Mouse (Mus musculus) thymus, postnatal 14 days (tissue): ENCODE data around the gene Arhgef28.
"Not testable (repeated sequence)": the region's sequence is repeated elsewhere in the genome, so short reads cannot be mapped to it uniquely, and the experiment has no call there.

ENCODE experiments used
- DNase-seq: peaks from one replicate; pipeline ENCODE4 v3.0.0; 2021

Arhgef28 gene

GRCm38 (mm10) chr13:98069646-98070045 lies 136.6 kb downstream of the Arhgef28 start:
- DNase-seq = no peak

DNA sequence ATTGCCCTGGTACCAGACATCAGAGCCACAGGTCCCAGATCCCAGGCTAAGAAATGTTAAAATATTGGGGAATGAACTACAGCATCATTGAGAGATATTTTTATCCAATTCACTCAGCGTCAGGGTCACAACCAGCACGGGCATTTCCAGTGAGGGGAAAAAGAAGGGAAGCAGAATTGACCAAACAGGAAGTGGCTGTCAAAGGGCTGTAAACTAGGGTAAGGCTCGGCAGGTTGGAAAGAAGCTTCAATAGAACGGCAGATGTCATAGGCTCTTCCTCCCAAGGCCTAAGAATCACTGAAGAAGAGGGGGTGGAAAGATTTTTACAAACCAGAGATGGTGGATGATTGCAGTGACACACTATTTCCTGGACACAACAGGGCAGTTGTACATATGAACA lies 143.4 kb downstream of the Arhgef28 start:
- DNase-seq = no peak

DNA sequence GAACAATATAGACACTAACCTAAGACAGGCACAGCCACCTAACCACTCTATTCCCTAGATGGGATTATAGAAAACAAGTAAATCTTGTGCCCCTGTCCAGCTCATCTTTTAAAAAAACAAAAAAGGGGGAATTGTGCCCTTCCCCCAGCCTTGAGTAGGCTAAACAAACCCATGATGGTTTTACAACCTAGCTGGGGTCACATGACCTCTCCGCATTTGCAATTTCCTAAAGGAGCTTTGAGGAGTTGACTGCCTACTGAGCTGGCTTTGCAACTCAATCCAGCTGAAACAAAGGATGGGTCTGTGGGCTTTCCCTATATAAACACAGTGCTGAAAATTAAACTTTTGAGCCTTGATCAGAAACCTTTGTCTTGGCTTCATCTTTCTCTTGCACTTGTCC lies 146.1 kb downstream of the Arhgef28 start:
- DNase-seq = not testable (repeated sequence)

- DNase-seq = no peak
Observed at GRCm38 (mm10) chr13:98055194-98055593, 151.0 kb downstream of the Arhgef28 start.

DNA sequence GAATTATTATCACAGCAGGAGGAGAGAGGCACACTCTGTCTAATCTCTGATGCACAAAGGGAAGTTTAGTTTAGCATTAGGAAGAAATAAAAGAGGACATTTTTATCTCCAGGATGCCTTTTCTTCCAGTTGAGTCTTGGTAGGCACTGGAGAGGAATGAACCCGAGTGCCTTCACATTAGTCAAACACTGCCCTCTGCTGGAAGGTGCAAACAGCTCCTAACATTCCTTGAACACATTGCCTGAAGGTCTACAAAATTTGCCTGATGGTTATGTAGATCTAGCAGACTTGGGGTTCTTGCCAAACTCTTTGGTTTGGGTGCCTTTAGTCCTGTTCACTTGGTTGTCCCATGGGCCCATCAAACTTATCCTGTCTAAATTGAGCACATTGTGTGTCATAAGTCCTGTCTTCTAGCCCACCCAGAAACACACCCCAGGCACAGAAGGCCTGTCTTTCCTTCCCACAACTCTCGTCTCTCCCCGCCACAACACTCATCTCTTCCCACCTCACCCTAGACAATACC lies 165.6 kb downstream of the Arhgef28 start:
- peak; percentile 54 for DNase-seq

- DNase-seq = no peak
Observed at GRCm38 (mm10) chr13:98038731-98039130, 167.5 kb downstream of the Arhgef28 start.

DNA sequence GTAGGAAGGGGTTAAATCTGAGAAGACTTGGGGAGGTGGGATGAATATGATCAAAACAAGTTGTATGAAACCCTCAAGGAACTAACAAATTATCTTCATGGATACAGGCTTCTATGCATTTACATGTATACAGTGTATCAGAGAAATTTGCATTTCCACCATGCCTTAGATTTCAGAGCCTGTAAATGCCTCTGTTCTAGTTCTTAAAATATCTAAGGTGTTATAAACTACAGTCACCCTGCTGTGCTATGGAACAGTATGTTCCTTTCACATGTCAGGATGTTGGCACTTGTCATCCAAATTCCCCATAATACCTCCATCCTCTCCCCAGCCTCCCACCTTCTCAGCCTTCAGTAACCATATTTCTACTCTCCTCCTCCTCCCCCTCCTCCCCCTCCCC lies 168.5 kb downstream of the Arhgef28 start:
- no peak for DNase-seq

DNA sequence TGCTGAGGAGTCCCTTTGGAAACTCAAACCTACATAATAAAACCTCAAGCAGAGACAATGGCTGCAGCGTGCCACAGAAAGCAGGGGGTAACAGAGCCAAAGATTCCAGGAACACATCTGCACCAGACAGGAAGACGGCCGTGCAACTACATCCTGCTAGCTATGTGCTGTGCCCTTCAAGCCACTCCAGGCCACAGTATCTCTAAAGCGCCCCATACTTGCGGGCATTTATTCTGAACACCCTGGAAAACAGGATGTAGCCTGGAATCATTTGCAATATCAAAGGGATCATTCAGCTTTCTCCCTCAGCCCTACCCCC lies 174.6 kb downstream of the Arhgef28 start:
- DNase-seq = no peak

GRCm38 (mm10) chr13:98030959-98031641 lies 175.1 kb downstream of the Arhgef28 start:
- peak; percentile 80 for DNase-seq

- no peak for DNase-seq
Observed at GRCm38 (mm10) chr13:98030041-98030440, 176.2 kb downstream of the Arhgef28 start.

GRCm38 (mm10) chr13:98028711-98029250 lies 177.5 kb downstream of the Arhgef28 start:
- no peak for DNase-seq

DNA sequence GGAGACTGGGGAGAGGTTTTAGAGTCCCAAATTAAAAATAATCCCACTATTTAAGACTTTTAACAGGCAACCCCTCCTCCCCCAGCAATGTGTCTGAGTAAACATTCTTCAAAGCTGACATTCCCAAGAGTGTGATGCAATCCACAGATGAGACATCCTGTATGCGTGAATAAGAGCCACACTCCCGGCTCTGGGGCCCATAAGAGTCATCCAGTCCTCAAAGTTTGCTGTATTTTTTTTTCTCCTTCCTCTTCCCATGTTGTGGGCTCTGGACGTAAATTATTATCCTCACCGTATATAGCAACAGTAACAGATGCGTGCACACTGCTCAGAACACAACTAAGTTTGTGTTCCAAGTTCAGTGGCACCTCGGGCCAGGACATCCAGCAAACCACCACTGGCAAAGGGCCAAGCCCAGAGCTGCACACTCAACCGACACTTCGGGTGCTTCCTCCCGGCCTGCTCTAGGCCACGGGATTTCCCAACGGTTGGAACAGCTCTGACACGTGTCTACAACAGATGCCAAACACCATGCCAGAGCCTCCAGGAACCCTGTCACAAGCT lies 178.5 kb downstream of the Arhgef28 start:
- no peak for DNase-seq

GRCm38 (mm10) chr13:98027122-98027521 lies 179.1 kb downstream of the Arhgef28 start:
- no peak for DNase-seq

GRCm38 (mm10) chr13:98025706-98026504 lies 180.3 kb downstream of the Arhgef28 start:
- DNase-seq = no peak

DNA sequence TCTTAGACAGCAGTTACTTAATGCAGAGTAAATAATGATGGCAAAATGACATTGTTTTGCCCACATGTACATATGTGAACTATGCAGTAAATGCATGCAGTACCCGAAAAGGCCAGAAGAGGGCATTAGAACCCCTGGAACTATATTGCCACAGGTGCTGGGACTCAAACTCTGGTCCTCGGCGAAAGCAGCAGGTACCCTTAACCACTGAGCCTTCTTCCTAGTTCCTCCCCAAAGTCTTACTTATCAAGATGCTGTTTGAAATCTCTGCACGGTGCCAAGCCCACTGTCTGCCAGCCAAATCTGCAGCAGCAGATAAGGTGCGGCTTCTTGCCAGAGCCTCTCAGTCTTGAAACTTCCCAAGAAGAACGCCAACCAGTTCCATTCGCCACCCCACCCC lies 181.1 kb downstream of the Arhgef28 start:
- peak; percentile 30 for DNase-seq

DNA sequence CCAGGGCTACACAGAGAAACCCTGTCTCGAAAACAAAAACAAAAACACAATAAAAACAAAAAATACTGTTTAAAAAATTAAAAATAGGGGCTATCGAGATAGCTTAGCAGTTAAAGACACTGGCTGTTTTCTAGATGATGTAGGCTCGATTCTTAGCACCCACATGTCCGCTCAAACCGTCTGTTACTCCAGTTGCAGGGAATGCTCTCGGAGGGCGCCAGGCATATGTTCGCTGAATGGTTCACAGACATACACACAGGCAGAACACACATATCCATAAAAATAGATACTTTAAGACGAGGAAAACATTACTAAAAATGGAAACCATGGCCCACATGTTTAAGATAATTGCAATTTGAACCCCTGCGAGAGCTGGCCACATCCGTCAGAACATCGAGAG lies 181.6 kb downstream of the Arhgef28 start:
- DNase-seq = no peak

GRCm38 (mm10) chr13:98021906-98022305 lies 184.3 kb downstream of the Arhgef28 start:
- no peak for DNase-seq

- not testable (repeated sequence) for DNase-seq
Observed at GRCm38 (mm10) chr13:98018837-98019236, 187.4 kb downstream of the Arhgef28 start.

DNA sequence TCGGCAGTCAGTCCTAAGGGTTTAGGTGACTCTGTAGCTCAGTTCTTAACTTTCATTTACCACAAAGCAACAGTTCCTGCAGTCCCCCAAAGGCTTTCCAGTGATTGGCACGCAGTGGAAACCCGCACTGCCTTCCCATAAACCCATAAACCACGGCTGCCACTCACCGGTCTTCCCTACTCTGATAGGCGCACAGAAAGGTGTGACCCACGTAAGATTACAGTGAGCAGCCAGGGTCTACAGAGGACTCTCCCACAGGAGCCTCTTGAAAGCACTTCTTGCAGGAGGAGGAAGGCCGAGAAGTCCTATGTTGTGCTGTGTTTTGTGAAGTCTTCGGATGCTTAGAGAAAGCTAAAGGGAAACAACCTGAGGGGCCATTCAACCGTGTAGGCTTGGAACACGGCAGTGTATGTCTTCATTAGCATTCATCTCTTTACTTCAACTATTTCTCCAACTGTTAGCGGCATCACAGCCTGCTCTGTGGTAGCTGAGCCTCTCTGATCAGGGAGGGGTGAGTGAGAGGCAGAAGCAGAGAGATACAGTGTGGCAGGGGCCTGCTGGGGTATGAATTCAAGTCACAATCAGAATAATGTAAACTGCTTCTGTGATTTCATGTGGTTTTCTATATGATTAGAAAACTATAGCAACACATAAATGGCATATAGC lies 189.2 kb downstream of the Arhgef28 start:
- DNase-seq = no peak

- DNase-seq = no peak
Observed at GRCm38 (mm10) chr13:98015981-98016922, 190.0 kb downstream of the Arhgef28 start.

GRCm38 (mm10) chr13:98014892-98015291 lies 191.3 kb downstream of the Arhgef28 start:
- no peak for DNase-seq

GRCm38 (mm10) chr13:98013715-98014114 lies 192.5 kb downstream of the Arhgef28 start:
- DNase-seq = no peak
